In genomic region chr17:15137443-15137842, GRCm38 (mm10) we compare ENCODE assay signal across 8 mouse cellular contexts.
DNase-seq lines count a peak whose midpoint lies in the region; ATAC-seq lines count a peak whose summit lies in the region.
"Had no signal": no experiment of that assay in that cellular context is flagged by ENCODE, and none has a peak within 500 bp of the region (broad histone marks: within the 10 kb centered on the region; RNA-seq: fewer than 3 reads in every experiment).

No protein-coding gene starts in this region.

- H3K27ac ChIP-seq in kidney, embryonic 16.5 days (ENCODE audit: low read length) = no peak overlapping the region
- no peak overlapping the region for H3K27ac ChIP-seq in midbrain, embryonic 11.5 days (ENCODE audit: low read depth, low read length)
- H3K27ac ChIP-seq: embryonic facial prominence, embryonic 13.5 days had no signal

- no peak overlapping the region for H3K4me3 ChIP-seq in kidney, embryonic 16.5 days (ENCODE audit: low read length)
- H3K4me3 ChIP-seq in midbrain, embryonic 11.5 days (ENCODE audit: low read depth, low read length) = no peak overlapping the region
- H3K4me3 ChIP-seq: embryonic facial prominence, embryonic 13.5 days had no signal

- 62% methylated on average over 5 of the region's 5 CpGs for WGBS in kidney, embryonic 16.5 days
- WGBS in midbrain, embryonic 11.5 days = 73% methylated on average over 4 of the region's 5 CpGs

- peak; percentile 98 for ATAC-seq in granulocyte monocyte progenitor cell, adult 5-6 weeks (replicated peaks; ENCODE audit: poor library complexity, severe bottlenecking)
- ATAC-seq in kidney, embryonic 16.5 days (ENCODE audit: low FRiP score, low TSS enrichment) = peak; percentile 43; the same call in 1 of the 2 replicates
- no peak for ATAC-seq in midbrain, embryonic 11.5 days (ENCODE audit: low FRiP score)

- H3K9ac ChIP-seq in kidney, embryonic 16.5 days (replicated peaks; ENCODE audit: low read length) = no peak overlapping the region
- H3K9ac ChIP-seq in midbrain, embryonic 11.5 days (ENCODE audit: low read length) = no peak overlapping the region
- H3K9ac ChIP-seq: embryonic facial prominence, embryonic 13.5 days had no signal

- peak; percentile 16 for DNase-seq in left cerebral cortex, postnatal 4 days
- DNase-seq in left cerebral cortex, adult 11 months (ENCODE audit: low spot score) = no peak
- DNase-seq in ovary, postnatal 36 days (ENCODE audit: low spot score) = peak; percentile 29
- DNase-seq in urinary bladder, postnatal 14 days (ENCODE audit: low spot score) = no peak
- DNase-seq in midbrain, embryonic 11.5 days (ENCODE audit: low spot score, missing footprints) = no peak

- no peaks in the 10 kb centered on the region for H3K27me3 ChIP-seq in kidney, embryonic 16.5 days (ENCODE audit: insufficient read depth, low read length)
- H3K27me3 ChIP-seq in midbrain, embryonic 11.5 days (ENCODE audit: control insufficient read depth, insufficient read depth, low read length) = no peaks in the 10 kb centered on the region
- H3K27me3 ChIP-seq: embryonic facial prominence, embryonic 13.5 days had no signal

- H3K4me1 ChIP-seq in kidney, embryonic 16.5 days (ENCODE audit: insufficient read depth, low read length) = no peaks in the 10 kb centered on the region
- no peaks in the 10 kb centered on the region for H3K4me1 ChIP-seq in midbrain, embryonic 11.5 days (ENCODE audit: control insufficient read depth, insufficient read depth, low read length)
- H3K4me1 ChIP-seq: embryonic facial prominence, embryonic 13.5 days had no signal

- no peak overlapping the region for H3K4me2 ChIP-seq in kidney, embryonic 16.5 days (replicated peaks; ENCODE audit: low read depth, low read length)
- no peak overlapping the region for H3K4me2 ChIP-seq in midbrain, embryonic 11.5 days
- H3K4me2 ChIP-seq: embryonic facial prominence, embryonic 13.5 days had no signal

- no peaks in the 10 kb centered on the region for H3K36me3 ChIP-seq in kidney, embryonic 16.5 days (ENCODE audit: insufficient read depth, low read length)
- no peaks in the 10 kb centered on the region for H3K36me3 ChIP-seq in midbrain, embryonic 11.5 days (ENCODE audit: control insufficient read depth, insufficient read depth, low read length)
- H3K36me3 ChIP-seq: embryonic facial prominence, embryonic 13.5 days had no signal

- H3K9me3 ChIP-seq in kidney, embryonic 16.5 days (ENCODE audit: low read length) = no peaks in the 10 kb centered on the region
- H3K9me3 ChIP-seq in midbrain, embryonic 11.5 days (ENCODE audit: control insufficient read depth, low read length) = no peaks in the 10 kb centered on the region
- H3K9me3 ChIP-seq: embryonic facial prominence, embryonic 13.5 days had no signal

- intact Hi-C loops in left cerebral cortex, postnatal 4 days (cut with DNase I) = no loop called here

Comparison
In these comparisons a context has a peak if more than half of its experiments do, and no peak if none do; other contexts are left out.
1. DNase-seq: peak in left cerebral cortex, postnatal 4 days (single experiment) and ovary, postnatal 36 days (single experiment); none in left cerebral cortex, adult 11 months (single experiment), urinary bladder, postnatal 14 days (single experiment) and midbrain, embryonic 11.5 days (single experiment).